Mouse (Mus musculus): Measurements from ENCODE around the gene Gm17651. TPM values are rescaled to one million over a fixed set of nuclear protein-coding genes. Genes with fewer than 3 reads are reported as not detected.

The Gm17651 gene
- polyA plus RNA-seq, 1 experiment from 2014 or later: not detected

GRCm38 (mm10) chr3:97648518-97648917 is 26.0 kb downstream of the Gm17651 start:
- WGBS: 44% methylated on average over 1 of the region's 1 CpGs
- no peak overlapping the region for H3K4me3 ChIP-seq
- H3K9ac ChIP-seq: no peak overlapping the region
- H3K4me1 ChIP-seq (replicated peaks): no peaks in the 10 kb centered on the region
- H3K36me3 ChIP-seq: no peaks in the 10 kb centered on the region
- no peaks in the 10 kb centered on the region for H3K9me3 ChIP-seq
- H3K27me3 ChIP-seq: no peaks in the 10 kb centered on the region
- ATAC-seq (ENCODE audit: low FRiP score): no peak
- H3K27ac ChIP-seq: no peak overlapping the region
- no peak overlapping the region for H3K4me2 ChIP-seq

- Histone ChIP-seq H3K9ac (no peak overlapping the region), H3K36me3 (no peaks in the 10 kb centered on the region), H3K4me3 (no peak overlapping the region), H3K4me1 (replicated peaks) (peaks cover 3% of the 10 kb centered on the region; the same call in 1 of the 2 replicates), H3K9me3 (no peaks in the 10 kb centered on the region), H3K27ac (no peak overlapping the region), H3K4me2 (no peak overlapping the region), H3K27me3 (no peaks in the 10 kb centered on the region)
- 87% methylated on average over 9 of the region's 9 CpGs for WGBS
- ATAC-seq (ENCODE audit: low FRiP score): no peak
Observed at GRCm38 (mm10) chr3:97642001-97642400, 32.5 kb downstream of the Gm17651 start.

- H3K9me3 ChIP-seq: no peaks in the 10 kb centered on the region
- WGBS: 93% methylated on average over 4 of the region's 4 CpGs
- no peaks in the 10 kb centered on the region for H3K27me3 ChIP-seq
Observed at GRCm38 (mm10) chr3:97641396-97641795, 33.1 kb downstream of the Gm17651 start.

GRCm38 (mm10) chr3:97634288-97634761 is 40.2 kb downstream of the Gm17651 start:
- no peak overlapping the region for H3K4me2 ChIP-seq
- H3K4me1 ChIP-seq (replicated peaks): peaks cover 3% of the 10 kb centered on the region; the same call in 1 of the 2 replicates
- H3K27ac ChIP-seq: no peak overlapping the region
- no peaks in the 10 kb centered on the region for H3K9me3 ChIP-seq
- ATAC-seq (ENCODE audit: low FRiP score): no peak
- H3K36me3 ChIP-seq: no peaks in the 10 kb centered on the region
- no peaks in the 10 kb centered on the region for H3K27me3 ChIP-seq
- H3K9ac ChIP-seq: no peak overlapping the region
- WGBS: 80% methylated on average over 3 of the region's 3 CpGs
- H3K4me3 ChIP-seq: no peak overlapping the region

More at GRCm38 (mm10) chr3:97641396-97641795, 33.1 kb downstream of the Gm17651 start:
- no peak overlapping the region for H3K4me3 ChIP-seq
- no peak overlapping the region for H3K27ac ChIP-seq
- H3K36me3 ChIP-seq: no peaks in the 10 kb centered on the region
- ATAC-seq (ENCODE audit: low FRiP score): no peak
- no peak overlapping the region for H3K4me2 ChIP-seq
- no peak overlapping the region for H3K9ac ChIP-seq
- H3K4me1 ChIP-seq (replicated peaks): peaks cover 3% of the 10 kb centered on the region; the same call in 1 of the 2 replicates

GRCm38 (mm10) chr3:97633456-97633855 is 41.0 kb downstream of the Gm17651 start:
- H3K9me3 ChIP-seq: no peaks in the 10 kb centered on the region
- H3K4me3 ChIP-seq: no peak overlapping the region
- 89% methylated on average over 4 of the region's 4 CpGs for WGBS

GRCm38 (mm10) chr3:97631258-97631860 is 43.1 kb downstream of the Gm17651 start:
- Histone ChIP-seq H3K36me3 (no peaks in the 10 kb centered on the region), H3K9me3 (no peaks in the 10 kb centered on the region), H3K4me3 (no peak overlapping the region), H3K27ac (no peak overlapping the region), H3K27me3 (0 out of 2 replicates have a peak, but pooled peaks cover 4% of the 10 kb centered on the region), H3K4me1 (replicated peaks) (0 out of 2 replicates have a peak, but pooled peaks cover 3% of the 10 kb centered on the region), H3K4me2 (no peak overlapping the region), H3K9ac (no peak overlapping the region)
- WGBS: 89% methylated on average over 8 of the region's 8 CpGs
- no peak for ATAC-seq (ENCODE audit: low FRiP score)

More at GRCm38 (mm10) chr3:97633456-97633855, 41.0 kb downstream of the Gm17651 start:
- no peak for ATAC-seq (ENCODE audit: low FRiP score)
- Histone ChIP-seq H3K9ac (no peak overlapping the region), H3K27me3 (0 out of 2 replicates have a peak, but pooled peaks cover 4% of the 10 kb centered on the region), H3K4me2 (no peak overlapping the region), H3K4me1 (replicated peaks) (peaks cover 7% of the 10 kb centered on the region; the same call in 1 of the 2 replicates), H3K36me3 (no peaks in the 10 kb centered on the region), H3K27ac (no peak overlapping the region)

GRCm38 (mm10) chr3:97630746-97631145 is 43.7 kb downstream of the Gm17651 start:
- H3K9me3 ChIP-seq: no peaks in the 10 kb centered on the region
- no peak for ATAC-seq (ENCODE audit: low FRiP score)
- no peak overlapping the region for H3K27ac ChIP-seq
- no peak overlapping the region for H3K9ac ChIP-seq
- H3K4me1 ChIP-seq (replicated peaks): 0 out of 2 replicates have a peak, but pooled peaks cover 3% of the 10 kb centered on the region
- no peak overlapping the region for H3K4me3 ChIP-seq
- 98% methylated on average over 4 of the region's 4 CpGs for WGBS
- H3K4me2 ChIP-seq: no peak overlapping the region
- H3K36me3 ChIP-seq: no peaks in the 10 kb centered on the region
- 0 out of 2 replicates have a peak, but pooled peaks cover 4% of the 10 kb centered on the region for H3K27me3 ChIP-seq

- no peaks in the 10 kb centered on the region for H3K36me3 ChIP-seq
- H3K27ac ChIP-seq: no peak overlapping the region
- H3K9me3 ChIP-seq: no peaks in the 10 kb centered on the region
- 88% methylated on average over 4 of the region's 4 CpGs for WGBS
- no peak overlapping the region for H3K4me2 ChIP-seq
- H3K9ac ChIP-seq: no peak overlapping the region
- no peak overlapping the region for H3K4me3 ChIP-seq
- 0 out of 2 replicates have a peak, but pooled peaks cover 3% of the 10 kb centered on the region for H3K4me1 ChIP-seq (replicated peaks)
- 0 out of 2 replicates have a peak, but pooled peaks cover 4% of the 10 kb centered on the region for H3K27me3 ChIP-seq
- ATAC-seq (ENCODE audit: low FRiP score): no peak
Observed at GRCm38 (mm10) chr3:97629941-97630340, 44.6 kb downstream of the Gm17651 start.

- H3K27me3 ChIP-seq: 0 out of 2 replicates have a peak, but pooled peaks cover 4% of the 10 kb centered on the region
Observed at GRCm38 (mm10) chr3:97628391-97629001, 46.0 kb downstream of the Gm17651 start, which contains the start of gene Fmo5. Fmo5 (plus strand) TSS chr3:97628804.

GRCm38 (mm10) chr3:97627893-97628292 is 46.6 kb downstream of the Gm17651 start:
- 84% methylated on average over 7 of the region's 7 CpGs for WGBS
- no peak overlapping the region for H3K4me2 ChIP-seq
- no peak for ATAC-seq (ENCODE audit: low FRiP score)

More at GRCm38 (mm10) chr3:97628391-97629001, 46.0 kb downstream of the Gm17651 start, which contains the start of gene Fmo5:
- H3K36me3 ChIP-seq: no peaks in the 10 kb centered on the region
- H3K4me1 ChIP-seq (replicated peaks): 0 out of 2 replicates have a peak, but pooled peaks cover 3% of the 10 kb centered on the region
- H3K4me3 ChIP-seq: peak within 1 kb of the TSS; percentile 27
- peak within 1 kb of the TSS; percentile 47 for H3K4me2 ChIP-seq
- no peak within 1 kb of the TSS for H3K27ac ChIP-seq
- WGBS: 7% methylated on average over 18 of the region's 18 CpGs
- peak within 1 kb of the TSS; percentile 20; the same call in 1 of the 2 replicates for H3K9ac ChIP-seq
- no peaks in the 10 kb centered on the region for H3K9me3 ChIP-seq
- ATAC-seq (ENCODE audit: low FRiP score): no peak

GRCm38 (mm10) chr3:97624611-97625010 is 49.9 kb downstream of the Gm17651 start:
- Histone ChIP-seq H3K36me3 (no peaks in the 10 kb centered on the region), H3K27ac (no peak overlapping the region), H3K4me3 (no peak overlapping the region), H3K4me1 (replicated peaks) (0 out of 2 replicates have a peak, but pooled peaks cover 3% of the 10 kb centered on the region), H3K27me3 (0 out of 2 replicates have a peak, but pooled peaks cover 4% of the 10 kb centered on the region), H3K9me3 (no peaks in the 10 kb centered on the region), H3K9ac (no peak overlapping the region), H3K4me2 (no peak overlapping the region)
- ATAC-seq (ENCODE audit: low FRiP score): no peak
- WGBS: 41% methylated on average over 2 of the region's 2 CpGs

More at GRCm38 (mm10) chr3:97627893-97628292, 46.6 kb downstream of the Gm17651 start:
- no peaks in the 10 kb centered on the region for H3K9me3 ChIP-seq
- H3K27me3 ChIP-seq: 0 out of 2 replicates have a peak, but pooled peaks cover 4% of the 10 kb centered on the region
- no peak overlapping the region for H3K4me3 ChIP-seq
- no peak overlapping the region for H3K27ac ChIP-seq
- H3K36me3 ChIP-seq: no peaks in the 10 kb centered on the region
- H3K9ac ChIP-seq: no peak overlapping the region
- 0 out of 2 replicates have a peak, but pooled peaks cover 3% of the 10 kb centered on the region for H3K4me1 ChIP-seq (replicated peaks)

All from hindbrain, embryonic 13.5 days (tissue).